Mouse (Mus musculus): ENCODE measurements around the gene Cfap45.

GRCm38 (mm10) chr1:172504756-172505155 is 15.8 kb upstream of the Cfap45 start:
- TF ChIP-seq CTCF (IDR thresholded peaks at IDR 0.05; ENCODE audit: borderline replicate concordance, insufficient read depth, low read length): no peak
- no peak for TF ChIP-seq POLR2A (IDR thresholded peaks at IDR 0.05; ENCODE audit: low read depth, low read length)

Data from embryonic fibroblast, embryonic 13.5 days (primary cell).